Mouse (Mus musculus) kidney, postnatal 0 days (tissue): ENCODE results near the gene Gprc5b. TPM values are rescaled to one million over a fixed set of nuclear protein-coding genes. Genes with fewer than 3 reads are reported as not detected.

Experiments used
- ATAC-seq: fragments of 200-750 bp; cut with Nextera tagmentation; replicated peaks from 2 replicates; pipeline ENCODE4 v1.8.0; 2017; ENCODE audit warnings: low read depth, moderate number of reproducible peaks, moderate TSS enrichment, moderate library complexity; ENCODE audit not compliant: low FRiP score
- DNase-seq: peaks from one replicate; pipeline ENCODE4 v3.0.0-alpha.2; 2016; ENCODE audit warnings: low spot score
- H3K27ac ChIP-seq: fragments of 300-500 bp; sonication (generic); 2 replicates; pipeline ENCODE4 v1.5.1; 2014; ENCODE audit warnings: mild to moderate bottlenecking
- H3K27me3 ChIP-seq: fragments of 300-500 bp; sonication (generic); 2 replicates; pipeline ENCODE4 v1.6.1; 2014; ENCODE audit warnings: low read length, mixed read lengths; ENCODE audit not compliant: insufficient read depth
- H3K36me3 ChIP-seq: fragments of 300-500 bp; sonication (generic); 2 replicates; pipeline ENCODE4 v1.6.1; 2014; ENCODE audit warnings: low read length, mixed read lengths; ENCODE audit not compliant: insufficient read depth
- H3K4me1 ChIP-seq: fragments of 300-500 bp; sonication (generic); replicated peaks from 2 replicates; pipeline ENCODE4 v1.6.1; 2014; ENCODE audit warnings: antibody characterized with exemption, low read length, mixed read lengths; ENCODE audit not compliant: insufficient read depth
- H3K4me2 ChIP-seq: fragments of 300-500 bp; sonication (generic); 2 replicates; pipeline ENCODE4 v1.6.1; 2014; ENCODE audit warnings: mild to moderate bottlenecking, low read length, moderate library complexity, mixed read lengths
- H3K4me3 ChIP-seq: fragments of 300-500 bp; sonication (generic); replicated peaks from 2 replicates; pipeline ENCODE4 v1.5.1; 2014; ENCODE audit warnings: low read depth, low read length
- H3K9ac ChIP-seq: fragments of 300-500 bp; sonication (generic); 2 replicates; pipeline ENCODE4 v1.6.1; 2014; ENCODE audit warnings: low read depth, low read length
- H3K9me3 ChIP-seq: fragments of 300-500 bp; sonication (generic); replicated peaks from 2 replicates; pipeline ENCODE4 v1.6.1; 2016; ENCODE audit warnings: low read length, inconsistent platforms, mixed read lengths
- CTCF ChIP-seq: IDR thresholded peaks from 2 replicates; pipeline ENCODE4 v1.5.1; 2016; ENCODE audit warnings: antibody characterized with exemption, low read depth, mild to moderate bottlenecking, moderate library complexity
- WGBS: fragments of 180-500 bp; shearing (Covaris S2); extraction: QIAGEN DNeasy Blood & Tissue Kit; methylation state at CpG from one replicate; pipeline ENCODE4 v1.1.7; 2014; 5-methylcytosine and 5-hydroxymethylcytosine counted together
- polyA plus RNA-seq: library from polyadenylated mRNA; unstranded; fragments of >200 nt; fragmentation: Nextera tagmentation; extraction: Ambion mirVana; gene quantifications from 2 replicates; pipeline ENCODE4 v1.2.1, GENCODE M21; 2015

Gprc5b gene
- polyA plus RNA-seq, 1 experiment from 2014 or later: 4.5 TPM

DNA sequence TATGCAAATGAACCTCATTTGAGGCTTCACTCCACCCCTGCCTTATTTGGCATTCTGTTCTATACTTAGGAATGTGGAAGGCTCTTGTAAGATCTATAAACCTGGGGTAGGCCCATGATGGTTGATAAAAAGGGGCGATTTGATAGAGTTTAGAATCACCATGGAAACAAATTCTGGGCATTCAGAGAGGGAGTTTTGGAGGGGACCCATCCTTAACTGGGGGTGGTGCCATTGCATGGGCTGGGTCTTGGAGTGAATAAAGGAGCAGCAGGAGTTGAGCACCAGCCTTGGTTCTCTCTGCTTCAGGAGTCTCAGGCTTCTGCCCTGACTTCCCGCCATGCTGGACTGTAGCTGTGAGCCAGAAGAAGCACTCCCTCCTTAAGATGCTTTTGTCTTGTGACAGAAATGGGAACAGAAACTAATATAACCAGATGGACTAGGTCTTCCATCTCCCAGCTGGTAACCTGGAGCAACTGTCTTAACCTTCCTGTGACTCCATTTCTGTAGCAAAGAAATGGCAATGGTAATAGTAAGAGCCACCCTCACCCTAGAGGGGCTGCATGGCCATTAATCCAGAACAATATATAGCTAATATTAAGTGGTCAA, 46.2 kb downstream of the Gprc5b start:
- H3K27me3 ChIP-seq: no peaks in the 10 kb centered on the region
- no peaks in the 10 kb centered on the region for H3K36me3 ChIP-seq
- H3K4me1 ChIP-seq: no peaks in the 10 kb centered on the region
- no peak overlapping the region for H3K27ac ChIP-seq
- ATAC-seq (no peak), DNase-seq (no peak)
- H3K9ac ChIP-seq: no peak overlapping the region
- TF ChIP-seq CTCF: no peak
- 68% methylated on average over 2 of the region's 2 CpGs for WGBS
- no peaks in the 10 kb centered on the region for H3K9me3 ChIP-seq
- no peak overlapping the region for H3K4me3 ChIP-seq
- H3K4me2 ChIP-seq: no peak overlapping the region

DNA sequence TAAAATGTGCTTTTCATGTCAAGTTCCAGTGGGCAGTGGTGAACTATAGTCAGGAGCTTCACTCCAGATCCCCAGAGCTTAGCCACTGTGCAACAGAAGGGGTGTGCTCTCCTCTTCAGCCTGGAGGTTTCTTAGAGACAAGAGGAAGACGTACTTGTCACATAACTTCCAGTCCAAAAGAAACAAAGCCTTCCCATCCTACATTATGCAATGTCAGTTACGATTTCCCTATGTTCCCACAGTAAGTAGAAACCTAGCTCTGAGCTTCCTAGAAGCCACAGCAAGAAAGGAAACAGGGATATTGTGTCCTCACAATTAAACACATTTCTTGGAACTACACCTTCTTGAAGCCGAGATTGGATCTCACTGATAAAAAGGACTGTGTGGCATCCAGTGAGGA, 47.8 kb downstream of the Gprc5b start:
- Histone ChIP-seq H3K9ac (no peak overlapping the region), H3K36me3 (no peaks in the 10 kb centered on the region), H3K4me3 (no peak overlapping the region), H3K4me1 (no peaks in the 10 kb centered on the region), H3K9me3 (no peaks in the 10 kb centered on the region), H3K27me3 (no peaks in the 10 kb centered on the region), H3K27ac (no peak overlapping the region), H3K4me2 (no peak overlapping the region)
- DNase-seq: no peak
- no peak for ATAC-seq
- no peak for TF ChIP-seq CTCF
- 64% methylated on average over 3 of the region's 3 CpGs for WGBS

DNA sequence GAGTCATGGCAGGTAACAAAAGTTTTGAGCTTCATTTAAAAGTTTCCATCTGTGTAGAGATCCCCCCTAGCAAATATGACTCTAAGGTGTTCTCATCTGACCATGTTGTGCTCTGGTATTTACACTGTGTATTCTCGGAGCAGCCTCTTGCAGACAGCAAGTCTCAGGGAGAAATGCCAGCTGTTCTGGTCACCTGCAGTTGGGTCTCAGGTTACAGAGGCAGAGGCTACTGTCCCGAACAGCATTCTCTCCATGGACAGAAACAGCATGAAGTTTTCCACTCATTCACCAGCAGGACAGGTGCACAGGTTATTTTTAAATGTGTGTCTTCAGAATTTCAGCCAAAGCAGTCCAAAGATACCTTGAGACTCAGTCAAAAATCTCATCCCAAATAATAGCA, 50.1 kb downstream of the Gprc5b start:
- Histone ChIP-seq H3K4me3 (no peak overlapping the region), H3K4me2 (no peak overlapping the region), H3K27ac (no peak overlapping the region), H3K36me3 (no peaks in the 10 kb centered on the region), H3K9ac (no peak overlapping the region), H3K27me3 (no peaks in the 10 kb centered on the region), H3K4me1 (no peaks in the 10 kb centered on the region), H3K9me3 (no peaks in the 10 kb centered on the region)
- 7% methylated on average over 2 of the region's 2 CpGs for WGBS
- TF ChIP-seq CTCF: no peak
- peak; percentile 27 for DNase-seq
- ATAC-seq: no peak

DNA sequence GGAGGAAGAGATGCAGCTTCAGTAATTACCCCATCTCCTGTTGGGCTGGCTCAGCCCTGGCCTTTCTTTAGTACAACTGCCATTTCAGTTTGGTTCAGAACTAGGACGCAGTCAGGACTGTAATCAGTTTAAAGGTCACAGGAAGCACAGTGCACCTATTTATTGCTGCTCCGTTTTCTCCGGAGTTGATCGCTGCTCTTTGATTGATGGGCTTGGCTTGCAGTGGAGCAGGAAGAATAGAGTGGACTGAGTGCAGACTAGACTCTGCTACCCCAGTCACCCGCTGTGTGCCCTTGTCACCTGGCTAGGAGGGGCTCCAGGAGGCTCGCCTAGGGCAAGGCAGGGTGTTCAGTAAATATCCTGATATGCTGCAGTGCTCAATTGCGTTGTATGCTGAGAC, 51.8 kb downstream of the Gprc5b start:
- H3K9ac ChIP-seq: no peak overlapping the region
- H3K27ac ChIP-seq: no peak overlapping the region
- no peak for TF ChIP-seq CTCF
- DNase-seq (no peak), ATAC-seq (no peak; the same call in 1 of the 2 replicates)
- no peaks in the 10 kb centered on the region for H3K27me3 ChIP-seq
- no peaks in the 10 kb centered on the region for H3K9me3 ChIP-seq
- no peaks in the 10 kb centered on the region for H3K4me1 ChIP-seq
- no peak overlapping the region for H3K4me3 ChIP-seq
- H3K4me2 ChIP-seq: no peak overlapping the region
- 27% methylated on average over 7 of the region's 7 CpGs for WGBS
- H3K36me3 ChIP-seq: no peaks in the 10 kb centered on the region

DNA sequence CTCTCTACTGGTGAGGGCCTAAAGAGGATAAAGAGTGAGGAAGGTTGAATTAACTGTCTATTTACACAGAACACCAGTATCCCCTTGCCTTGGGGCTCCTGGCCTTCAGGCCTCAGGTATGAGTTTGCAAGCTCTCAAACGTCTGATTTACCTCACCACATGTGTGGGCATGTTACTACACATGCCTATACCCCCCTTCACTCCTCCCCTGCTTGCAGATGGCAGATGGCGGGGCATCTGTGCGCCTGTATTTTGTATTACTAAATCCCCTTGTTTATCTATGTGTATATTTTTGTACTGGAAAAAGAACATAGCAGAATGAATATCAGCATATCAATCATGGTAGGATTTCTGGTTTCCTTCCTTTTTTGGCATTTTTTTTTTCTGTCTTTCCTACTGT, 52.7 kb downstream of the Gprc5b start:
- H3K27ac ChIP-seq: no peak overlapping the region
- no peak for TF ChIP-seq CTCF
- H3K9me3 ChIP-seq: no peaks in the 10 kb centered on the region
- no peak overlapping the region for H3K4me3 ChIP-seq
- H3K9ac ChIP-seq: no peak overlapping the region
- DNase-seq: no peak
- ATAC-seq: no peak
- H3K4me2 ChIP-seq: no peak overlapping the region
- no peaks in the 10 kb centered on the region for H3K36me3 ChIP-seq
- no peaks in the 10 kb centered on the region for H3K27me3 ChIP-seq
- H3K4me1 ChIP-seq: no peaks in the 10 kb centered on the region
- WGBS: 76% methylated on average over 3 of the region's 3 CpGs

DNA sequence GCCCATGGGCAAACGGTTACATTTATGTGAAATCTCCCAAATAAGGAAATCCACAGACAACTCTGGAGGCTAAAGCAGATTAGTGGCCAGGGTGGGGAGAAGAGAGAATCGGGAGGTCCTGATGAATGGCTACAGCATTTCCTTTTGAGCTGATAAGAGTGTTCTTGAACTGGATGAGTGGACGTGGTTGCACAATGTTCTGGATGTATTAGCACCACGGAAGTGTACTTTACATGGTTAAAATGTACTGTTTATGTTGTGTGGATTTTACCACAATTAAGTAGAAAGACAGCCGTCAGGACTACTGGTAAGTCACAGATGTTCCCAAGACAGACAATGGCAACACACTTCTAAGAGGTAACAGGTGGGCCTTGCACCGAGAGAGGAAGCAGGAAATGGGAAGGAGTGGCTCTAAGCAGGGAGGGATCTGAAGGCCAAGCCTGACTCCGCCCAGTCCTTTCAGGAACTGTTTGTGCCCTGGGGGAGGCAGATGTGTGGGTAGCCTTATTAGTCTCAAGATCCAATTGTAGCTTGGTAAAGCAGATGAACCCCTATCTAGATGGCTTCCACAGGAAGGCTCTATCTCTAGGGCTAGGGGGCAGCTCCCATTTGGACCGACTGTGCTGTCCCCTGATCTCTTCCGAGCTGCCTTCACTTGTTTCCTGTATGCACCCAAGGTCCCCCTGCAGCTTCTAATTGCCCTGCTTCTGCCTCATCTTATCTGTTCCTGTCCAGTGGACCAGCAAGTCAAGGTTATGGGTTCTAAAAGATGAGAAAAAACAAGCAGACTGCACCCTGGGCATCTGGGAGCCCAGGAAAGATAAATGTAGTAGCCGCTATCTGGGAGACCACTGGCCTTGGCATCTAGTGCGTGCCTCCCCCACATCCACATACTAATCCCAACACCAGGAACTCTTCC, 57.3 kb downstream of the Gprc5b start:
- H3K9me3 ChIP-seq: no peaks in the 10 kb centered on the region
- ATAC-seq (no peak), DNase-seq (no peak)
- H3K27ac ChIP-seq: no peak overlapping the region
- no peaks in the 10 kb centered on the region for H3K27me3 ChIP-seq
- no peaks in the 10 kb centered on the region for H3K4me1 ChIP-seq
- H3K4me2 ChIP-seq: no peak overlapping the region
- no peaks in the 10 kb centered on the region for H3K36me3 ChIP-seq
- H3K9ac ChIP-seq: no peak overlapping the region
- TF ChIP-seq CTCF: no peak
- WGBS: 70% methylated on average over 11 of the region's 11 CpGs
- H3K4me3 ChIP-seq: no peak overlapping the region
